Mouse (Mus musculus) ovary, postnatal 10 days (tissue): ENCODE results near the gene Vegfa.

ENCODE experiments used
- DNase-seq: peaks from one replicate; pipeline ENCODE4 v3.0.0; 2022; ENCODE audit warnings: low spot score

Gene Vegfa

DNA sequence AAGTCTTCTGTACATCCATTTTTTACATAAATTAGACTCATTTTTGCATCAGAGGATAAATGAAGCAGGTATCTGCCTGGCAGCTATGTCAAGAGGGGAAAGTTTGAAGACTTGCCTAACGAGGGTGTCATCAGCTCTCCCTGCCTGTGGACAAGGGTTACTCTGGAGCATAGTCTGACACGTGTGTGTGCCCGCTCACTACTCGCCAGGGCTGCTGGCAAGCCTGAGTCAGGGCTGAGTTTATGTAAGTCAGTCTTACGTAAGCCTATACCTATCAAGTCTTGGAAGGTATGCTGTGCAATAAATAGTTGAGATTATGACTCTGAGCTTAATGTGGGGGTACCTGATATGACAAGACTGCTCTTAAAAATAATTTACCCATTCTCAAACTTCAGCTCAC is 19.2 kb upstream of the Vegfa start:
- no peak for DNase-seq

DNA sequence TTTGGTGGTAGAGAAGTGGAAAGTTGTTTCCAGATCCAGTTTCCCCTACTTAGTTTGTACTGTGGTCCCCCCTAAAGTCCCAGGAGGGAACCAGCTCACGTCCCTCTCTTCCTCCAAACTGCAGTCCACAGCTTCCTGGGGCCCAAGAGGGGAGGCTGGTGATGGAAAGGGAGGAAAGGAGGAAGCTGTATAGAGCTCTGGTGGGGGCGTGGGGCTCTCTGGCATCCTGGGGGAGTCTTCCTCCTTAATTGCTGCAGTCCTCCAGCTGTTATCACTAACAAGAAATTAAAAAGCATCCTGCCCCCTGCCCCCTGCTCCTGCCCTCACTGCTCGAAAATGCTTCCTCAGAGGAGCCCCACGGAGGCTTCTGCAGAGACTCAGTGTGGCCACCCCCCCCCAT is 17.4 kb upstream of the Vegfa start:
- DNase-seq: no peak

DNA sequence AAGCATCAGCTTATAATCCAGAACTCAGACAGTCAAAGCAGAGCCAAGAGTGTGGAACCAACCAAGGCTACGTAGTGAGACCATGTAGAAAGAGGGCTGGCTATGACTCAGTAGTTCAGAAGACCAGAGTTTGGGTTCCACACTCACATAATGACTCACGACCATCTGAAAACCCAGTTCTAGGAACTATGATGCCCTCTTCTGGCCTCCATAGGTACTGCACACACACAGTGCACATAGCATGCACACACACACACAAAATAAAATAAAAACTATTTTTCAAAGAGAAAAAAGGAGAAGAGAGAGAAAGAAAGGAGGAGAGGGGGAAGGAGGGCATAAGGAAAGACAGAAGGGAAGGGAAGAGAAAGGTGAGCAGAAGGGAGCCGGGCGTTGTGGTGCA is 16.0 kb upstream of the Vegfa start:
- DNase-seq: no peak

DNA sequence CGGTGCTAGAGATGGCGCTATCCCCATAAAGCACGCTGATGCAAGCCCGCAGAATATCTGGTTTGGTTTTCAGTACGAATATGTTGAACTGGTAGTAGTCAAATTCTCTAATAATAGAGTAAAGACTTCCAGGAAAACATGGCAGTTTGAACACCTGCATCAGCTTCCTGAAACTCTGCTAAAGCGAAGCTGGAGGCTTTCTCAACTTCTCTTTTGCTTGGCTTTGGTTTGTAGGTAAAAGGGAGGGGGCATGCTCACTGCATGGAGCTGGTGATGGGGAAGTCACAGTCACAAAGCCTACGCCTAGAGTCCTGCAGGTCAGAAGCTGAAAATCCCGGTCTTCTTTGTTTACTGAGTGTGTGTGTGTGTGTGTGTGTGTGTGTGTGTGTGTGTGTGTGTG is 13.6 kb upstream of the Vegfa start:
- DNase-seq: no peak

DNA sequence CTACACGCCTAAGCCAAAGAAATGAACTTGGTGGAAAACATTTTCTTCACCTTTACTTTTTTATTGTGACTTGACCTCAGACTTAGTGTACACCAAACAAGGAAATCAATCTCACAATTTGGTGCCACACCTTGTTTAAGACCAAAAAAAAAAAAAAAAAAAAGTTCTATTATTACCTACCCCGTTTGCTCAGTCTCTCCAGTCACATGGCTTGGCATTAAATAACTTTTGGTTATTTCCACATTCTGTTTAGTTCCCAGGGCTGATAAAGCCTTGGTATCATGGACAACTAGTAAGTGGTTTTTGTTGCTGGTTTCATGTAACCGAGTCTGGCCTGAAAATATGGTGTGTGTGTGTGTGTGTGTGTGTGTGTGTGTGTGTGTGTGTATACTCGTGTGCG is 12.8 kb upstream of the Vegfa start:
- no peak for DNase-seq

DNA sequence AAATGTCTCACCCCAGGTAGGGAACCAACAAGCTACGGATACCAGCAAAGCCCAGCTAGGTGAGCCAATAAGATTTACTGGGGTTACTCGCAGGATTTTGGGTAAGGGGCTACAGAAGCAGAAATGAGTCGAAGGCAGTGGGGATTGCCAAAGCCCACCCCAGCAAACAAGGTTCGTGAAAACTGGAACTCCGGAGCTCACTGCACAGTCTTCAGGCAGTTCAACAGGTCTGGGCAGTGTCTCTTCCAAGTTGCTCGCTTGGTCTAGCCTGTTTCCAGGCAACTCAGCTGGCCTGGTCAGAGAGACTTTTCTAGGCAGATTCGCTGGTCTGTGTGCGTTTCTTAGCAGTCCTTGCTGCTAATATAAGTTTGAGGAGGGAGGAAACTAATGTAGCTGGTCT is 10.0 kb upstream of the Vegfa start:
- no peak for DNase-seq

DNA sequence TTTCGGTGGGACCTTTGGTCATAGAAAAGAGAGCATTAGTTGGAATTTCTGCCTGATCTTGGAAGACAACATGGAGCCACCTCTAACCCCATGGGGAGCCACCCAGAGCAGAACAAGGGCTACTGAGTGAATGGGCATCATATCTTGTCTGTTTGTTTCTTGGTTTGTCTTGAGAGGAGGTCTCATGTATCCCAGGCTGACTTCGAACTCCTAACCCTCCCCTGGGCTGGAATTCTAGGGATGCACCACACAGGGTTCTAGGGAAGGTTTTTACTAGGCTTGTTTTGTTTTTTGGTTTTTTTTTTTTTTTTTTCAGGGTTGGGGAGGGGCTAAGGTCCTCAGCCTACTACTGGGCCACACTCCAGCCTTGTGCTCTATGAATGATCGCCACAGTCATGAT is 9.5 kb upstream of the Vegfa start:
- no peak for DNase-seq

DNA sequence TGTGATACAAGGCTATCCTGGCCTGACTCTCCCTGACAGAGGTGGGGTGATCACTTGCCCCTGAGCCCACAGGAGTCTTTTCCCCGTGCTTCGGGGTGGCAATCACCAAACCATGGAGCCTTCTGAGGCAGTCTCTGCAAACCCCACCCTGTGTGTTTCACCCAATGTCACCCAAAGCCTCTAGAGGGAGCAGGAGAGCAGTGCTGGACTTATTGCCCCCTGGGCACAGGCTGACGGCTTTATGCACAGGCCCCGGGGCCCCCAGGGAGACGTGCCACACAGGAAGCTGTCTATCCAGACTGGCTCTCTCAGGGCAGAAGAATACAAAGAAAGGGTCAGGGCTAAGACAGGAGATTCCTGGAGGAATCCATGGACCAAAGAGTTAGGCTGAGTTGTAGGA is 9.1 kb upstream of the Vegfa start:
- no peak for DNase-seq

DNA sequence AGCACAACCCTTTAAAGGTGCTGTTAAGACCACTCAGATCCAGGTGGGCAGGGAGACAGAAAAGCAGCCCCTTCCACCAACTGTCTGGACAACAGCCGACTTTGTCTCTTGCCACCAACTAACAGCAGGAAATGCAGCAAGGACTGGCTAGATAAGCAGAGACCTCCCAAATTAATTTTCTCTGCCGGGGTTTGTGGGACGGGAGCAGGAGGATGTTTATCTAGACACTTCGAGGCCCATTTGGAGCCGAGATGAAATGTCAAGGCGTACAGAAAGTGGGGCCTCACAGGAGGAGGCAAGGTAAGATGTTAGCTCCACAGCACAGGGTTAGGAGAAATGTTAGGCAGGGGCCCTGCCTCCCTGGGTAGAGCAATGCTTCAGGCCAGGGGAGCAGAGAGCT is 8.4 kb upstream of the Vegfa start:
- no peak for DNase-seq

DNA sequence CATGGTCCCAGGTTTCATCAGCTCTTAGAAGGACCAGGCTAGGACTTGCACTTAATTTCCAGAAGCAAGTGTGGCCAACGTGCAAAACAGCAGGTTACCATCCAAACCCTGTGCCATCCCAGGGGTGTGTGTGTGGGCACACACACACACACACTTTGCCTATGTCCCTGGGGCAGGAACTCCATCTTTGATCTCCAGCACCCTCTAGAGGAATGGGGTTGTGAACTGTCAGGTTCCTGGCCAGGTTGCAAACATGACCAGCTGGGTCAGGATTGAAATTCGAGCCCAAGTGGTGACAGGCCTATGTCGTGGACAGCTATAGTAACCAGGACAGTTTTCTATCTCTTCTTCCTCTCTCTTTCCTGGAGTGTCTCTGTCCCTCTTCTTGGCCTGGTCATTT is 6.7 kb upstream of the Vegfa start:
- DNase-seq: no peak

DNA sequence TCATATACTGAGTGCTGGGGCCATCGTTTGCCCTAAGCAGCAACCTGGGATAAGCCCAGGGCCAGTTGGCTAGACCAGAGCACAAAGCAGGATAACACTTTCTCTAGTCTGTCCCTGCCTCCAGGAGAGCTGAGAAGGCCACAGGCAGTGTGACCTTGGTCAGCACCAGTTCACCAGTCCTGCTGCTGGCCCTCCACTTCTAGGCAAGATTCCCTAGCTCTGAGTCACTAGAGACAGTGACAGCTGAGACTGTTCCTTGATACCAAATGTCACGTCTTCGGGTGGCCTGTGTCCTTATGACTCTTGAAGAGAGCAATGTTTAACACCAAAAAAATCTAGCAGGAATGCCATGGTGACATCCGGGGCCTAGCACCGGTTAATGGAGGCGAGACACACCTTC is 4.2 kb upstream of the Vegfa start:
- no peak for DNase-seq

DNA sequence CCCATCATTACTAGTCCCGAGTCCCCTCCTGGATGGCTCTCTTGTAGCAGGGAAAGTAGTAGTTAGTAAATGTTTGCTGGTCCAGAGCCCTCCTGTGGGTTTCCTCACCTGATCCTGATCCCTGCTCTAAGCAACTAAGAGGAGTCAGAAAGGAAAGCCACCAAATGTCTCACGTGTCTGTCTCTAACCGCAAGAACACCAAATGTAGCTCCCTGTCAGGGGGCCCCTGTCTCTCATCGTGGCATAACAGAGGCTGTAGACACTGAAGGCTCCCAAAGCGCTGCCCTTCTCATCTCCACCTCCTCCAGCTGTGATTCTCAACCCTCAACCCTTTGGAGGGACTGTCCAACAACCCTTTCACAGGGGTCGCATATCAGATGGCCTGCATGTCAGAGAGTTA is 1.9 kb upstream of the Vegfa start:
- DNase-seq: no peak

DNA sequence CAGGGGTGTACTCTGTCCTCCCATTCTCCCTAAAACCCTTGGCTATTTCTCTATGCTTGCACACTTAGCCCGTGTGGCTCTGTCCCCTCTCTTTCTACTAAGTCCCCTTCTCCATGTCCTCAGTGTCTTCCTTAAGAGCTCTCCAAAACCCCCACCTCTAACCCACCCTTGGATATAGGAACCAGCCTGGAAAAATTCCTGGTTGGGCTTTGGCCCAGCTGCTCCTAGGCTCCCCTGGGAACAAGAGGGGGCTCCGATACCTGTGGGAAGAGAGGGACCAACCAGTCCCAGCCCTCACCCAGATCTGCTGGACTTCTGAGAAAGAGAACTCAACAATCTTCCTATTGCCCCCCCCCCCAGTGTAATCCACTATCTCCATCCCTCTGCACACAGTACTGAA is 1.4 kb upstream of the Vegfa start:
- no peak for DNase-seq

DNA sequence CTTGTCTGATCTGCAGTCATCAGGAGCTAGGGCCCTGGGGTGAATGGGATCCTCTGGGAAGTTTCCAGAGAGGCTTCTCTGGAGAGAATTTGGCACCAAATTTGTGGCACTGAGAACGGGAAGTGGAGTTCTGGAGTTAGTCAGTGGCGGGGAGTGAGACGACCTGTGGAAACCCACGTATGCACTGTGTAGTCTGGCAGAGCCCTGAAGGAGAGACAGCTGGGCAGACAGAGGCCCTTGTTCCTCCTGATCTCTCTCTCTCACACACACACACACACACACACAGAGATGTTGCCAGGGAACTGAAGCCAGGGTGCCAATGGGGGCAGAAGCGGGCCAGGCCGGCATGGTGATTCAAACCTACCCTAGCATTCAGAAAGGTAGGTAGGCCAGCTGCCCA is 953 bp upstream of the Vegfa start:
- no peak for DNase-seq

DNA sequence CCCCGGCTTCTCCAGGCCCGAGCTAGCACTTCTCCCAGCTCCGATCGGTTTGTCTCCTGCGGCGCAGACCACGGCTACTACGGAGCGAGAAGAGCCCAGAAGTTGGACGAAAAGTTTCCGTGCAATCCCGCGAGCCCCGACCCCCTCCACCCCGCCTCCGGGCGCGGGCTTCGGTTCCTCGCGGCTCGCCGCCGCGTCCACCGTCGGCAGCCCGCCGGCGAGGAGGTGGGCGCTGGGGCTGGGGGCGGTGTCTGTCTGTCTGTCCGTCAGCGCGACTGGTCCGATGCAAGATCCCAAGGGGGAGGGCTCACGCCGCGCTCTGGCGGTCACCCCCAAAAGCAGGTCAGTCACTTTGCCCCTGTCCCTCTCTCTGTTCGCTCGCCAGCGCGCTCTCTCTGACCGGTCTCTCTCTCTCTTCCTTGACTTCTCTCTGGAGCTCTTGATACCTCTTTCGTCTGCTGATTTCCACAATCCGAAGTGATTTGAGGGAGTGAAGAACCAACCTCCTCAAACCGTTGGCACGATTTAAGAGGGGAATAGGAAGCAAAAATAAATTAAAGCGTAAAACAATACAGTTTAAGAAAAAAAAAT is 453 bp downstream of the Vegfa start:
- peak; percentile 52 for DNase-seq

DNA sequence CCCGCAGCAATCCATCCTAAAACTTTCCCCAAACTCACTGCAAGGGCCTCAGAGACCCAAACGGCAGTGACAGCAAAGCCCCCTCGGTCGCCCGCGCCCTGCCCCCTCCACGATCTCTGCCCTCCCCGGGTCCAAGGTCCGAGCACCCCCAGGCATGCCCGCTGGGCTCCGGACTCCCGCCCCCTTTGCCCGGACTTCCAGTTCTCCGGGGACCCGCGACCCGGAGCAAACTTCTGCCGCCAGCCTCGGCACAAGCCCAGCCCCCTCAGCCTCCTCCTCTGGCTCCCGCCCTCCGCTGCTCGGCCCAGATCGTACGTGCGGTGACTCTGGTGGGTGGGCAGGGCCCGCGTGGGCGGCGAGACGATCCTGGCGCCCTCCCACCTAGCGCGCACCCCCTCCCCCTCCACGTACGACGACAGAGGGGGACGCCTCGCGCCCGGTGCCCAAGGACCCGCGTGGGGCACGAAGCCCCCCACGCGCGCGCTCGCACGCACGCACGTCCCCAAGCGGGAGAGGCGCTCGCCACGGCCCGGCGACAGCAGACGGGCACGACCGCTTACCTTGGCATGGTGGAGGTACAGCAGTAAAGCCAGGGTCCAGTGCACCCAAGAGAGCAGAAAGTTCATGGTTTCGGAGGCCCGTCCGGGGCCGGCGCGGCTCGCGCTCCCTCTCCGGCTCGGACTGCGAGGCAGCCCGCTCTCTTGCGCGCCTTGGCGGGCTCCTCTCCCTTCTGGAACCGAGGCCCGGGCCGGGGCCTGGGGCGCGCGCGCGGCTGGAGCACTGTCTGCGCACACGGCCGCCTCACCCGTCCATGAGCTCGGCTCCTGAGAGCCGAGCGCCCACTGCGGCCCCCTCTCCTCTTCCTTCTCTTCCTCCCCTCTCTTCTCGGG is 1.2 kb downstream of the Vegfa start:
- DNase-seq: peak; percentile 50

DNA sequence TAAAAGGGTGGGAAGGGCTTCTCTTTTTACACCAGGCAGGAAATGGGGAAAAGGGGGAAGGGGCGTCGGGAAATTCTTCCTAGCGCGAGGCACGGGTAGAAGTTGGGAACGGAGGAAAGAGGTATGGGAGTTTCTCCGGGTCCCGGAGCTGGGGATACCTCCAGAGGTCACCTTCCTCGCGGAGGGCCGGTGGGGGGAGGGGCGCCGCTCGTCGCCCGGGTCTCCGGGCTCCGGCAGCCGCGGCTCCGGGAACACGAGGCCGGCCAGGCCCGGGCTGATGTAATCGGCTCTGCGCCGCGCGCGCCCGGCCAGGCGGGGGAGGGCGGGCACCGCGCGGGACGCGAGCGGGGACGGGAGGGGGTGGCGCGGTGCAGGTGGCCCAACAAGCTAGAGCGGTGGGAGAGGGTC is 1.8 kb downstream of the Vegfa start:
- no peak for DNase-seq

DNA sequence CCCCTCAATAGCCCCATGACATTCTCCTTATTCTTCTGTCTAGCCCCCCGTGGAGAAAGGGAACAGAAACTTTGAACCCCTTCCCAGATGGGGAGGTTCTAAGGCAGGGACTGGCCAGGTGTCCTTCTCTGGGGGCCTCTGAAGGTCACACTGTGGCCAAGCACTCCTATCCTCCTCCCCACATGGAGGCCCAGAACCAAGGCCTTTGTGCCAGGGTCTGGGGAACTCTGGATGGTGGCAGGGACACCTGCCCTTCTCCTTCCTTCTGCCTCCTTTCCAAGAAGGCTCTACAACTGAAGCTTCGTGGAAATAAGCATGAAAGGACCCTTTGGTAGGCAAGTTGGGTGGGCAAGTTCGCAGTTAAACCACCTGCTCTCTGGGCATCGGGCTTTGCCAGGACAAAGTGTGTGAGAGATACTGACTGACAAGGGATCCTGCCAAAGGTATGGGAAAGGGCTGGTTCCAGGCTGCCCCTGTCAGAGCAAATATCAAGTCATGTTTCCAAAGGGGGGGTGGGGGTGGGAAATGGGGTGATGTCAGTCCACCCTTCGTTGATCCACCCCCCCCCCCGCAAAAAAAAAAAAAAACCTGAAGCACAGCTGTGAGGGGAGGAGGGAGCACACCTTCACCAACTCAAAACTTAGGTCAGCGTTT is 2.5 kb downstream of the Vegfa start:
- no peak for DNase-seq

DNA sequence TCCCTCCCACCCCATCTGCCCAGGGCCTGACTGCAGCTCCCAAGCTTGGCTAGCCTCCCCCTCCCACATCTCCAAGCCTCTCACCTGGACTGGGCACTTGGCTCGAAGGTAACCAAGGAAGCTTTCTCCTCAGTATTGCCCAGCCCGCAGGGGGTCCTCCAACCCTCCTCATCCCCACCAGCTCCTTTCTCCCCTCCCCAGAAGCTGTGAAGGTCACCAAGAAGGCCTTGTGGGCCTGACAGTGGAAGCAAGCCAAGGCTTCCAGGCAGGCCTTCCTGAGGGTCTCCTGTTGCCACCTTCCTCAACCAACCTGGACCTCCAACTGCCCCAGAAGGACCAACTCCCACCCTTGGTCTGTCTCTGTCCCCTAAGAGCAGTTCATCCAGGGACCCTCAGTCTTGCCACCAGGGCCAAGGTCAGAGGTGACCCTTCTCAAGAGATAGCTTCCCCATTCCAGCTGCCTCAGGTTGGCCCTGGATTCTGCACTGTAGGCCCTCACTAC is 3.1 kb downstream of the Vegfa start:
- DNase-seq: no peak

DNA sequence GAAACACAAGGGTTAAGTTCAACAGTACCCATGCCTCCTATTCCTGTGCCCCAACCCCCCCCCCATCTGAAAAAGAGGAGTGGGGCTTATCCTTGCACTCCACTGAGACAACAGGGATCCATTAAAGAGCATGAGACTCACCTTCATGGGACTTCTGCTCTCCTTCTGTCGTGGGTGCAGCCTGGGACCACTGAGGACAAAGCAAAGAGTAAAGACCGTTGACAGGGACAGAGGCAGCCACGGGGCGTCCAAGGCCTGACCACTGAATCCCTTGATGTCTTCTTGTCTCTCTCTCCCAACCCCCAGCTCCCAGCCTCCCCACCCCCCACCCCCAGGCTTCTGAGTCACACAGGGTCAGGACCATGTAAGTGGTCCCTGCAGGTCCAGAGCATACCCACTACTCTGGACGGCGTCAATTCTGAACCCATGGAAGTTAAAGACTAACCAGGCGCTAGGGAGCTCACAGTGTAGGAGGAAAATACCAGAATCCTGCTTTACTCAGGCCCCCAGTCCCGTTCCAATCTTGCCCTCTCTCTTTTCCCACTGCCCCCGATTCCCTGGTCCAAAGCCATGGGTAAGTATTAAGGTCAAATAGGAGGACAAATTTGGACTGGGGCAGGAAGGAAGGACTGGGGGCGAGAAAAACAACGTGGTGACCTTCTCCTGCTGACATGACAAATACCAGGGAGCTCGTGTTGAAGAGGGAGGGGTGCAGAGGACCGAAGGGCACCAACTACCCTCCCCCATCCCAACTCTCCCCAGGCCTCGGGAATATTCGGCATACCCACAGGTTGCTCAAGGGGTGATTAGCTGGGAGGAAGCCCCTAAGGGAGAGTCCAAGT is 3.7 kb downstream of the Vegfa start:
- no peak for DNase-seq

DNA sequence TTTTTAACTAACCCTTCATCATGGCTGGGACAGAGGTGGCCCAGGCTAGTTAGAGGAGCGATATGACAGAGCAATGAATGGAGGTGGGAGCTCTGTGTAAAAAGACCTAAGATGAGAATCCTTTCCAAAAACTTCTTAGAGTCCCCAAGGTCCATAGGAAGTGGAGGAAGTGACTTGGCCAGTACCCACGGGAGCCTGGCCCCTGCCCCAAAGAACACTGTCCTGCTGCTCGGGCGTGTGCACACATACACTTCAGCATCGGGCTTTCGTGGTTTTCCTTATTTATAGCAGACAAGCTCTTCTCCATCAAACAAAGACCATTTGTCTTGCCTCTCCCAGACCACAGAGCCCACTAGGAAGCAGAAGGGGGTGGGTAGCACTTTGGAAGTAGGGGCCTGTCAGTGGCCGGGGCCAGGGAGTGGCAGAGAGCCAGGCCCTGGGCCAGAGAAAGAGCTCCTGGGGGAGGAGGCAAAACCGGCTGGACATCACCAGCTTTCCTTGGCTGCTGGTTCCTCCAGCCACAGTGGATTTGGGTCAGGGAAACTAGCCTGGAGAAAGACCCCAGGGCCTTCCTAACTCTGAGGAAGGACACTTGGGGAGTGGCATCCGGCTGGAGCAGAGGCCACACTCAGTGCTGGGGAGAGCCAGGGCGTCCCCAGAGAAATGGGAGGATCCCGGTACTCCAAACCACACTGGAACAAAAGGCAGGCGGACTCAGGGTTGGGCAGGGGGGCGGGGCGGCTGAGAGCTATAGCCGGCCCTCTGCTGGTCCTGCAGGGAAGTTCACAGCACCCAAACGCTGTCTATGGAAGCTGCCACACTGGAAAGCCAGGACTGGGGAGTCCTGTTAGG is 4.9 kb downstream of the Vegfa start:
- DNase-seq: peak; percentile 43
